Mouse (Mus musculus): ENCODE measurements around the gene Msmo1. TPM values are rescaled to one million over a fixed set of nuclear protein-coding genes. Genes with fewer than 3 reads are reported as not detected.

Gene Msmo1
- polyA plus RNA-seq, 1 experiment from 2014 or later: 210 TPM

Other genes starting within 250 kb of the Msmo1 start
- 149 and 153 TPM in 2 replicates for gene Cpe, start 40.7 kb downstream of the Msmo1 start, polyA plus RNA-seq (2015; fragmentation: Nextera tagmentation; extraction: Ambion mirVana)
- 5.1 and 5.6 TPM in 2 replicates for gene Klhl2, start 116.2 kb upstream of the Msmo1 start, polyA plus RNA-seq (2015; fragmentation: Nextera tagmentation; extraction: Ambion mirVana)
- gene Tmem192, start 213.4 kb upstream of the Msmo1 start, polyA plus RNA-seq (2015; fragmentation: Nextera tagmentation; extraction: Ambion mirVana): 56.9 and 60.3 TPM in 2 replicates